Mouse (Mus musculus): ENCODE results near the gene Clasp2. TPM values are rescaled to one million over a fixed set of nuclear protein-coding genes. Genes with fewer than 3 reads are reported as not detected.

The Clasp2 gene
- polyA plus RNA-seq, 1 experiment = 5.8 TPM

DNA sequence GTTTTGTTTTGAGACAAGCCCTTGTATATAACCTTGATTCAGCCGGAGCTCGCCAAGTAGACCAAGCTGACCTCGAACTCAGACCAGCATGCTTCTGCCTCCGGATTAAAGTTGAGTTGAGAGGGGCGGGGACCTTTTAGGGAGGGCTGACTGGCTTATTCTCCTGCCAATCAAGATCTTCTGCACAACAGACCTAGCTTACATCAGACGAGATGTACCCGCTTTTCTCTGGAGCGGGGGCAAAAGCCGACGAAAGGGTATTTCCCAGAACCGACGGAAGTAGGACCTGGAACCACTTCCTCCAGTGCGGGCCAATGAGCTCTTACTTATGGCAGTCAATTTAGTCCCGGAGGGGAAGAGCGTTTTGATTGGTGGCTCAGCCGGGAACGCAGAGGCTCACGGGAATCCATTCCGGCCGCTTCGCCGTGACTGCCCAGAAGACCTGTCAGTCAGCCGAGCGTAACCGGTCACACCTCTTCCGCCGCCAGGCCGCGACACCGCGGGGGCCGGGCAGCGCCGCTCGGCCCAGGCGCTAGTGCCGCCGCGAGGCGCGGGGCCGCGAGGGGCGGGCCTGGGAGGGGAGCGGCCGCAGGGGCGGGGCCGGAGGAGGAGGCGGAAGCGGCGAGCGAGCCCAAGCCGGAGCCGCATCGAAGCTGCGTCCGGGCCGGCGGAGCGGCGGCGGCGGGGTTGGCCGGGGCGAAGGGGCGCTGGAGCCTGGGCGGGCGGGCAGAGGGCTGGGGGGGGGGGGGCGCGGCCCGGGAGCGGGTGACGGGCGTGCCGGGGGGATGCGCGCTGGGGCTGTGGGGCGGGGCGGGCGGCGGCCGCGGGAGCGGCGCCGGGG lies 189.5 kb downstream of the Clasp2 start, which contains the start of gene Ubp1:
Gene Ubp1 (plus strand): TSS at position 401 of the 841 bp plus-strand sequence.
- TF ChIP-seq POLR2A (IDR thresholded peaks at IDR 0.05; ENCODE audit: control insufficient read depth, low read depth, low read length) = peak; percentile 75
- TF ChIP-seq CTCF (IDR thresholded peaks at IDR 0.05; ENCODE audit: control insufficient read depth, insufficient read depth, insufficient replicate concordance, low read depth, low read length) = no peak
- peak within 1 kb of the TSS; percentile 91 for H3K27ac ChIP-seq (ENCODE audit: control insufficient read depth, insufficient read depth, low read depth, low read length)
- H3K27me3 ChIP-seq (ENCODE audit: control insufficient read depth, insufficient read depth, low read length) = no peaks in the 10 kb centered on the region
- no peaks in the 10 kb centered on the region for H3K36me3 ChIP-seq (ENCODE audit: control insufficient read depth, insufficient read depth, low read length)
- peaks cover 12% of the 10 kb centered on the region for H3K4me1 ChIP-seq (ENCODE audit: control insufficient read depth, insufficient read depth, low read length)
- H3K4me3 ChIP-seq (ENCODE audit: control insufficient read depth, low read depth, low read length) = peak within 1 kb of the TSS; percentile 96

DNA sequence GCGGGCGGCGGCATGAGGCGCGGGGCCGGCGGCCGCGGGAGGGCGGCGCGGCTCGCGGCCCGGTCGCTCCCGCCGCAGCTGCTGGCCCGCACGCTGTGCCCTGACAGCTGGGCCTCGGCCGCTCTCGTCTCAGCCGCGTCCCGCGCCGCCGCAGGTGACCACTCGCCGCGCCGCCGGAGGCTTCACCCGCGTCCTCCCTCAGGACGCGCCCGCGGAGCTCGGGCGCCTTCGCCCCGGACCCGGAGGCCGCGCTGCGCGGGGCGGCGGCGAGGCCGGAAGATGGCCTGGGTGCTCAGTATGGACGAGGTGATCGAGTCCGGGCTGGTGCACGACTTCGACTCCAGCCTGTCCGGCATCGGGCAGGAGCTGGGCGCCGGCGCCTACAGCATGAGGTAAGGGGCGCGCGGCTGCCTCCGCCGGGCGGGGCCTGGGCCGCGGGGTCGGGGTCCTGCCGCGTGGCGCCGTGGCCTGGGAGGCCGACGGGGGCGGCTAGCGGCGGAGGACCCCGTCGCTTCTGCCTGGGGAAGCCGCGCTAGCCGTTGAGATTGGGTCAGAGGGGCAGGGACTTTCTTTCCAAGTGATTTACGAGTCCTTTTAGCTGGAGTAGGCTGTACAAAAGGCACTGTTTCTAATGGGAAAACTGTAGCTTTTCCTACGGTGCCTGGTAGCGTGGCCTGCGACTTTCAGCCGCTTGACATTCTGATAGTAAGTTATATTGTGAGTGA lies 190.3 kb downstream of the Clasp2 start:
- Histone ChIP-seq H3K27ac (ENCODE audit: control insufficient read depth, insufficient read depth, low read depth, low read length) (peak overlapping the region; percentile 77), H3K4me3 (ENCODE audit: control insufficient read depth, low read depth, low read length) (peak overlapping the region; percentile 96), H3K4me1 (ENCODE audit: control insufficient read depth, insufficient read depth, low read length) (peaks cover 12% of the 10 kb centered on the region), H3K36me3 (ENCODE audit: control insufficient read depth, insufficient read depth, low read length) (no peaks in the 10 kb centered on the region), H3K27me3 (ENCODE audit: control insufficient read depth, insufficient read depth, low read length) (no peaks in the 10 kb centered on the region)
- TF ChIP-seq CTCF (IDR thresholded peaks at IDR 0.05; ENCODE audit: control insufficient read depth, insufficient read depth, insufficient replicate concordance, low read depth, low read length) (no peak), POLR2A (IDR thresholded peaks at IDR 0.05; ENCODE audit: control insufficient read depth, low read depth, low read length) (no peak)

DNA sequence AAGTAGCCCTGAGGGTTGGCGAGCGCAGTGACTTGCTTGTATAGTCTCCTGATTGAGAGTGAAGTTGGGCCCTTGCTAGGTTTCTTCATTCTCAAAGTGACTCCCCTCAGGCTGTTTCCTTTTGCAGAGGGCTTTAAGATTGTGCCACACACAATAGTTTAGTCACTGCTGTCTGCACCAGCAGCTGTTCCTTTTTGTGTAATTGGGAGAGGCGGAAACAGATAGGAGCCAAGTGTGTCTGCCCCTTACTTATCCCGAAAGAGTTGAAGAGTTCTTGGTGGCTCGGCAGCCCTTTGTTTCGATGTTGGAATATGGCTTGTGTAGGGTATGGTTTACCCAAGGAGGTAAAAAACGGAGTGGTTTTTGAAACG lies 190.8 kb downstream of the Clasp2 start:
- Histone ChIP-seq H3K36me3 (ENCODE audit: control insufficient read depth, insufficient read depth, low read length) (no peaks in the 10 kb centered on the region), H3K27ac (ENCODE audit: control insufficient read depth, insufficient read depth, low read depth, low read length) (peak overlapping the region; percentile 77), H3K27me3 (ENCODE audit: control insufficient read depth, insufficient read depth, low read length) (no peaks in the 10 kb centered on the region), H3K4me1 (ENCODE audit: control insufficient read depth, insufficient read depth, low read length) (peaks cover 12% of the 10 kb centered on the region), H3K4me3 (ENCODE audit: control insufficient read depth, low read depth, low read length) (peak overlapping the region; percentile 96)
- no peak for TF ChIP-seq POLR2A (IDR thresholded peaks at IDR 0.05; ENCODE audit: control insufficient read depth, low read depth, low read length)
- no peak for TF ChIP-seq CTCF (IDR thresholded peaks at IDR 0.05; ENCODE audit: control insufficient read depth, insufficient read depth, insufficient replicate concordance, low read depth, low read length)

DNA sequence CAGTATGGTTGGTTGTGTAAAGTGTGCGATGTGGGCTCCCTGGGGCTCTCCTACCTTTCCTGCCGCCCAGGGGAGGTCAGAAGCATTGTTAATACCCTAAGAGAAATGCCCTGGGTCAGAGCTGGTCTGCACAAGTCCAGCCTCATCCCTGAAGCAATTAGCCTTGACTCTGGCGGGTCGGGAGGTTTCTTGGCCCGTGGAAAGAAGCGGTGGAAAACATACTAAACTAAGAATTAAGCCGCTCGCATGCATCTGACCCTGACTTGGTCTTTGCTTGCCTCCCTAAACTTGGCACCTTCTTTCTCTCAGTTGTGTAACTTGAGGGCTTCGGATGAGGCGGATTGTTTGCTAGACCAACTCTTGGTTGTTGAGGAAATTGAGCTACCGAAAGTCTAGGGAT lies 191.2 kb downstream of the Clasp2 start:
- H3K27me3 ChIP-seq (ENCODE audit: control insufficient read depth, insufficient read depth, low read length) = no peaks in the 10 kb centered on the region
- H3K4me3 ChIP-seq (ENCODE audit: control insufficient read depth, low read depth, low read length) = peak overlapping the region; percentile 96
- H3K4me1 ChIP-seq (ENCODE audit: control insufficient read depth, insufficient read depth, low read length) = peaks cover 12% of the 10 kb centered on the region
- no peak for TF ChIP-seq POLR2A (IDR thresholded peaks at IDR 0.05; ENCODE audit: control insufficient read depth, low read depth, low read length)
- no peak for TF ChIP-seq CTCF (IDR thresholded peaks at IDR 0.05; ENCODE audit: control insufficient read depth, insufficient read depth, insufficient replicate concordance, low read depth, low read length)
- no peaks in the 10 kb centered on the region for H3K36me3 ChIP-seq (ENCODE audit: control insufficient read depth, insufficient read depth, low read length)
- H3K27ac ChIP-seq (ENCODE audit: control insufficient read depth, insufficient read depth, low read depth, low read length) = peak overlapping the region; percentile 36; the same call in 1 of the 2 replicates

- H3K4me1 ChIP-seq (ENCODE audit: control insufficient read depth, insufficient read depth, low read length) = peaks cover 12% of the 10 kb centered on the region
- no peaks in the 10 kb centered on the region for H3K27me3 ChIP-seq (ENCODE audit: control insufficient read depth, insufficient read depth, low read length)
- TF ChIP-seq CTCF (IDR thresholded peaks at IDR 0.05; ENCODE audit: control insufficient read depth, insufficient read depth, insufficient replicate concordance, low read depth, low read length) = no peak
- no peak for TF ChIP-seq POLR2A (IDR thresholded peaks at IDR 0.05; ENCODE audit: control insufficient read depth, low read depth, low read length)
- H3K27ac ChIP-seq (ENCODE audit: control insufficient read depth, insufficient read depth, low read depth, low read length) = no peak overlapping the region
- no peak overlapping the region for H3K4me3 ChIP-seq (ENCODE audit: control insufficient read depth, low read depth, low read length)
- no peaks in the 10 kb centered on the region for H3K36me3 ChIP-seq (ENCODE audit: control insufficient read depth, insufficient read depth, low read length)
These were observed 194.4 kb downstream of the Clasp2 start for GRCm38 (mm10) chr9:113935638-113936037.

GRCm38 (mm10) chr9:113939063-113939850 lies 198.0 kb downstream of the Clasp2 start:
- H3K27ac ChIP-seq (ENCODE audit: control insufficient read depth, insufficient read depth, low read depth, low read length) = no peak overlapping the region
- H3K36me3 ChIP-seq (ENCODE audit: control insufficient read depth, insufficient read depth, low read length) = no peaks in the 10 kb centered on the region
- no peaks in the 10 kb centered on the region for H3K27me3 ChIP-seq (ENCODE audit: control insufficient read depth, insufficient read depth, low read length)
- H3K4me3 ChIP-seq (ENCODE audit: control insufficient read depth, low read depth, low read length) = no peak overlapping the region
- TF ChIP-seq POLR2A (IDR thresholded peaks at IDR 0.05; ENCODE audit: control insufficient read depth, low read depth, low read length) = no peak
- TF ChIP-seq CTCF (IDR thresholded peaks at IDR 0.05; ENCODE audit: control insufficient read depth, insufficient read depth, insufficient replicate concordance, low read depth, low read length) = no peak
- no peaks in the 10 kb centered on the region for H3K4me1 ChIP-seq (ENCODE audit: control insufficient read depth, insufficient read depth, low read length)

Data from testis, adult 2 months (tissue).